Mouse (Mus musculus): ENCODE results near the gene Olfr1275. TPM values are rescaled to one million over a fixed set of nuclear protein-coding genes. Genes with fewer than 3 reads are reported as not detected.

The Olfr1275 gene
- not detected in 2 replicates for polyA plus RNA-seq (2015; fragmentation: Nextera tagmentation; extraction: Ambion mirVana)

GRCm38 (mm10) chr2:111235186-111235585 is at the start of gene Olfr1275:
Olfr1275 (minus strand) TSS chr2:111235286.

GRCm38 (mm10) chr2:111274006-111274405 is 38.9 kb upstream of the Olfr1275 start, which contains the start of gene Olfr1277:
Olfr1277 (minus strand) TSS chr2:111274106.

GRCm38 (mm10) chr2:111254216-111254615 is 19.1 kb upstream of the Olfr1275 start, which contains the start of gene Olfr1276:
Olfr1276 (plus strand) TSS chr2:111254516.

GRCm38 (mm10) chr2:111229502-111229901 is 5.6 kb downstream of the Olfr1275 start, which contains the start of gene 4930430A15Rik:
4930430A15Rik (minus strand) TSS chr2:111229602.

Other genes starting within 250 kb of the Olfr1275 start
- gene Gm13941, start 129.3 kb downstream of the Olfr1275 start, polyA plus RNA-seq (2015; fragmentation: Nextera tagmentation; extraction: Ambion mirVana), result not detected in 2 replicates
- not detected in 2 replicates for gene Gm15130, start 82.3 kb downstream of the Olfr1275 start, polyA plus RNA-seq (2015; fragmentation: Nextera tagmentation; extraction: Ambion mirVana)
- gene 4930430A15Rik, start 5.7 kb downstream of the Olfr1275 start, polyA plus RNA-seq (2015; fragmentation: Nextera tagmentation; extraction: Ambion mirVana), result not detected in 2 replicates
- gene Olfr1276, start 19.2 kb upstream of the Olfr1275 start, polyA plus RNA-seq (2015; fragmentation: Nextera tagmentation; extraction: Ambion mirVana), result not detected in 2 replicates
- not detected in 2 replicates for gene Olfr1277, start 38.8 kb upstream of the Olfr1275 start, polyA plus RNA-seq (2015; fragmentation: Nextera tagmentation; extraction: Ambion mirVana)
- gene Olfr1278, start 54.9 kb upstream of the Olfr1275 start, polyA plus RNA-seq (2015; fragmentation: Nextera tagmentation; extraction: Ambion mirVana), result not detected in 2 replicates
- not detected in 2 replicates for gene Olfr1279, start 65.3 kb upstream of the Olfr1275 start, polyA plus RNA-seq (2015; fragmentation: Nextera tagmentation; extraction: Ambion mirVana)
- not detected in 2 replicates for gene Olfr1280, start 78.7 kb upstream of the Olfr1275 start, polyA plus RNA-seq (2015; fragmentation: Nextera tagmentation; extraction: Ambion mirVana)
- gene Olfr1281, start 91.2 kb upstream of the Olfr1275 start, polyA plus RNA-seq (2015; fragmentation: Nextera tagmentation; extraction: Ambion mirVana), result not detected in 2 replicates
- gene Olfr1282, start 100.8 kb upstream of the Olfr1275 start, polyA plus RNA-seq (2015; fragmentation: Nextera tagmentation; extraction: Ambion mirVana), result not detected in 2 replicates
- not detected in 2 replicates for gene Olfr1283, start 131.5 kb upstream of the Olfr1275 start, polyA plus RNA-seq (2015; fragmentation: Nextera tagmentation; extraction: Ambion mirVana)
- gene Olfr1284, start 140.2 kb upstream of the Olfr1275 start, polyA plus RNA-seq (2015; fragmentation: Nextera tagmentation; extraction: Ambion mirVana), result not detected in 2 replicates
- gene Olfr1286, start 187.8 kb upstream of the Olfr1275 start, polyA plus RNA-seq (2015; fragmentation: Nextera tagmentation; extraction: Ambion mirVana), result not detected in 2 replicates
- gene Olfr1287, start 213.9 kb upstream of the Olfr1275 start, polyA plus RNA-seq (2015; fragmentation: Nextera tagmentation; extraction: Ambion mirVana), result not detected in 2 replicates
- gene Olfr1288, start 238.8 kb upstream of the Olfr1275 start, polyA plus RNA-seq (2015; fragmentation: Nextera tagmentation; extraction: Ambion mirVana), result not detected in 2 replicates
- not detected in 2 replicates for gene Olfr1289, start 245.5 kb upstream of the Olfr1275 start, polyA plus RNA-seq (2015; fragmentation: Nextera tagmentation; extraction: Ambion mirVana)

Measured in spleen, postnatal 0 days (tissue).